Mouse (Mus musculus): ENCODE data around the gene Kcnj14. TPM values are rescaled to one million over a fixed set of nuclear protein-coding genes. Genes with fewer than 3 reads are reported as not detected.

Gene Kcnj14
- polyA plus RNA-seq, 1 experiment: 1.9 TPM

DNA sequence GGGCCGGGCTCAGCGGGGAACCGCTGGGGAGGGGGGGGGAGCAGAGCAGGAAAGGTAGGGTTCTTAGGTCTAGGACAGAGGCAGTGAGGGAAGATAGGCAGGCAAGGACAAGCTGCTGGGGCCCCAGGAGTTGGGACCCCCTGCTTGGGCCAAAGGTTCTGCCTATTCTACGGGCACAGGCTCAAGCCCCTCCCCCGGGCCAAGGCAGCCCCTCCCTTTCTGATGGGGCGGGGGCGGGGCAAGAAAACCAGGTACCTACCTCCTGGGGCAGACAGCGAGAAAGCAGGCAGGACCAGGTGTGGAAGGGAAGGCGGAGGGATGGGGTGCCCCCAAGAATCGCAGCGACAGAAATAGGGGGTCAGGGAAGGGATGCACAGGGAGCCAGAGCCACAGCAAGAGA, 16.1 kb downstream of the Kcnj14 start:
- DNase-seq (ENCODE audit: low read depth): no peak
- no peak for TF ChIP-seq POLR2A (IDR thresholded peaks at IDR 0.05; ENCODE audit: borderline replicate concordance, extremely low read depth, insufficient read depth, insufficient read length, poor library complexity, severe bottlenecking)
- TF ChIP-seq CTCF (IDR thresholded peaks at IDR 0.05; ENCODE audit: borderline replicate concordance, extremely low read depth, insufficient read depth, insufficient read length): no peak

- no peak for TF ChIP-seq POLR2A (IDR thresholded peaks at IDR 0.05; ENCODE audit: borderline replicate concordance, extremely low read depth, insufficient read depth, insufficient read length, poor library complexity, severe bottlenecking)
- no peak for TF ChIP-seq CTCF (IDR thresholded peaks at IDR 0.05; ENCODE audit: borderline replicate concordance, extremely low read depth, insufficient read depth, insufficient read length)
- peak; percentile 11 for DNase-seq (ENCODE audit: low read depth)
These were observed 18.6 kb downstream of the Kcnj14 start for GRCm38 (mm10) chr7:45805941-45806340.

- DNase-seq (ENCODE audit: low read depth): no peak
- TF ChIP-seq POLR2A (IDR thresholded peaks at IDR 0.05; ENCODE audit: borderline replicate concordance, extremely low read depth, insufficient read depth, insufficient read length, poor library complexity, severe bottlenecking) (no peak), CTCF (IDR thresholded peaks at IDR 0.05; ENCODE audit: borderline replicate concordance, extremely low read depth, insufficient read depth, insufficient read length) (no peak)
These were observed 22.0 kb downstream of the Kcnj14 start for GRCm38 (mm10) chr7:45802551-45802950.

DNA sequence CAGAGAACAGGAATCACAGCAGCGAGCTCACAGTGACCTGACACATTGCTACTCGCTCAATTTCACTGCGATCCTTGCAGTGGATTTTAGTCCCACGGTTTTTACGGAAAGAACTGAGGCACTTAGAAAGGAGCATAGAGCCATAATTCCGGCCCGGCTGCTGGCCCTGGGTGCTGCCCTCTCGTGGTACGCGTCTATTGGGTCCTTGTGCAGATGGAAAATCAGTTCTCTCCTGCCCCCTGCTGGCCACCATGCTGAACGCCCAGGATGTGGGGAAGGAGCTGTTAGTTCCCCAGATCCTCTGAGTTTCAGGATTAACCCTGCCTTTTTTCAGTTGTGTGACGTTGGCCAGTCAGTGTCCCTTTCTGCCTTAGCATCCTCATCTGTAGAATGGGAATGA, 23.2 kb downstream of the Kcnj14 start:
- peak; percentile 96 for DNase-seq (ENCODE audit: low read depth)
- TF ChIP-seq POLR2A (IDR thresholded peaks at IDR 0.05; ENCODE audit: borderline replicate concordance, extremely low read depth, insufficient read depth, insufficient read length, poor library complexity, severe bottlenecking) (no peak), CTCF (IDR thresholded peaks at IDR 0.05; ENCODE audit: borderline replicate concordance, extremely low read depth, insufficient read depth, insufficient read length) (peak; percentile 100)

DNA sequence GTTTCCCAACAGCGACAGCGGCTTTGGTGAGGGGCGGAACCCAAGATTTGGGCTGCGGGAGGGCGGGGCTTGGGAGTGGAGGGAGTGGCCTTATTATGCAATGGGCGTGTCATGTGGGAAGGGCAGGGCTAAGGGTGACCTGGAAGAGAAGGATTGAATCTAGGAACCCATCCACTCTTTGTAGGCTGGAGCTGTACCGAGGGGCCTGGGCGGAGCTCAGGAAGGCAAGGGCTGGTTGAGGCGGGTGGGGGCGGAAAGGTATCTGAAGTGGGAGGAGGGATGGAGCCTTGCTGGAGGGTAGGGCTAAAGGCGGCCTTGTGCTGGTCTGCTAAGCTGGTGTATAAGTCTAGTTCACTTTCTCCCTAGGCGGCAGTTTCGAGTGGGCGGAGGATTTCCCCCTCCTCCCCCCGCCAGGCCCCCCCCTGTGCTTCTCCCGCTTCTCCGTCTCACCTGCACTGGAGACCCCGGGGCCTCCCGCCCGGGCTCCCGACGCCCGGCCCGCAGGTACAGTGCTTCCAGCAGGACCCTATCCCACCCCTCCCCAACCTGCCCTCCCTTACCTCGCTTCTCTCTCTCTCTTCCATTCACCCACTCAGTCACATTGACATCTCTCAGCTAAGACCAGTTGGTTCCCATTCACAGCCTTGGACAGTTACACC, 23.9 kb downstream of the Kcnj14 start:
- no peak for TF ChIP-seq POLR2A (IDR thresholded peaks at IDR 0.05; ENCODE audit: borderline replicate concordance, extremely low read depth, insufficient read depth, insufficient read length, poor library complexity, severe bottlenecking)
- TF ChIP-seq CTCF (IDR thresholded peaks at IDR 0.05; ENCODE audit: borderline replicate concordance, extremely low read depth, insufficient read depth, insufficient read length): no peak
- no peak for DNase-seq (ENCODE audit: low read depth)

DNA sequence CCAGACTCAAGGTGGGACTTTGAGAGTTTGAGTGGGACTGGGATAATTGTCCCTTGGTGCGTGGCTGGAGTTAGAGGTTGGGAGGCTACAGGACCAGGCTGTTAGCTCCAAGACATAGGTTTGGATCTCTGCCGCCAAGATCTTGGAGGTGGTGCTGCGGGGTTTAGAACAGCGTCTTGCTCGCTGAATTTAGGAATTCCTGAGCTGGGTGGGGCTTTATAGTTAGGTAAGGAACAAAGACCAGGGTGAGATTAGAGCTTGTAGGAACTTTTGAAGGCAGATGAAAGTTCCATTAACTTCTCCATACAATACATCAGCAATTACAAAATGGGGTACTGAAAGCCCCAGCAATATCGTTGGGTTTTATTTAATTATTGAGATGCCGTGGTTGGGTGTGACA, 24.6 kb downstream of the Kcnj14 start:
- no peak for DNase-seq (ENCODE audit: low read depth)
- TF ChIP-seq POLR2A (IDR thresholded peaks at IDR 0.05; ENCODE audit: borderline replicate concordance, extremely low read depth, insufficient read depth, insufficient read length, poor library complexity, severe bottlenecking) (no peak), CTCF (IDR thresholded peaks at IDR 0.05; ENCODE audit: borderline replicate concordance, extremely low read depth, insufficient read depth, insufficient read length) (no peak)

GRCm38 (mm10) chr7:45798931-45799330, 25.7 kb downstream of the Kcnj14 start:
- no peak for DNase-seq (ENCODE audit: low read depth)
- TF ChIP-seq CTCF (IDR thresholded peaks at IDR 0.05; ENCODE audit: borderline replicate concordance, extremely low read depth, insufficient read depth, insufficient read length) (no peak), POLR2A (IDR thresholded peaks at IDR 0.05; ENCODE audit: borderline replicate concordance, extremely low read depth, insufficient read depth, insufficient read length, poor library complexity, severe bottlenecking) (no peak)

- DNase-seq (ENCODE audit: low read depth): no peak
- no peak for TF ChIP-seq POLR2A (IDR thresholded peaks at IDR 0.05; ENCODE audit: borderline replicate concordance, extremely low read depth, insufficient read depth, insufficient read length, poor library complexity, severe bottlenecking)
- no peak for TF ChIP-seq CTCF (IDR thresholded peaks at IDR 0.05; ENCODE audit: borderline replicate concordance, extremely low read depth, insufficient read depth, insufficient read length)
These were observed 26.1 kb downstream of the Kcnj14 start for GRCm38 (mm10) chr7:45798511-45798836.

DNA sequence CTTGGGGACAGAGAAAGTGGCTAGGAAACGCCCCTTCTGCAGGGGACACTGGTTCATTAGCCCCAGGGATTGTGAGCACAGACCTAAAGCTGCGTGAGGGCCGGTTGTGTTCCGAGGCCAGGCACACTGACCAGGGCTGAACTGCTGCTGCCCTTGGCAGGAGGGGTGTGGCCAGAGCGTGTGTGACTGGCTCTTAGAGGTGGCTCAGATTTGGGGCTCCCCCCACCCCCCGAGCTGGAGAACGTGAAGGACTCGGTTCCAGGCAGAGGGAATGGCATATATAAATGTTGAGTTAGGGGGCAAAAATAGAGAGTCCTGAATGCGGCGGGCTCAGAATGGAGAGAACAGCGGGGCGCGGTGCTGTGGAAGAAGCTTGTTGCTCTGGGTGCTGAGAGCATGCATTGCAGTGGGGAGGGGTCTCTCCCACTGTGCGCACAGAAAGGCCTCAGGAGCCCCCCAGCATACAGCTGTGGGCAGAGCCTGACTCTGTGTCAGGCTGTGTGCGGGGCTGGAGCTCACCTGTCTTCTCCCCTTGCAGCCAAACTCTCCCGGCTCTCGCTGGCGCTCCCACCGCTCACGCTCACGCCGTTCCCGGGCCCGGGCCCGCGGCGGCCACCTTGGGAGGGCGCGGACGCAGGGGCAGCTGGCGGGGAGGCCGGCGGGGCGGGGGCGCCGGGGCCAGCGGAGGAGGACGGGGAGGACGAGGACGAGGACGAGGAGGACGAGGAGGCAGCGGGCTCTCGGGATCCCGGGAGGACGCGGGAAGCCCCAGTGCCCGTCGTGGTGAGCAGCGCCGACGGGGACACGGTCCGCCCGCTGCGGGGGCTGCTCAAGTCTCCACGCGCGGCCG, 26.7 kb downstream of the Kcnj14 start:
- DNase-seq (ENCODE audit: low read depth): peak; percentile 23
- TF ChIP-seq CTCF (IDR thresholded peaks at IDR 0.05; ENCODE audit: borderline replicate concordance, extremely low read depth, insufficient read depth, insufficient read length) (no peak), POLR2A (IDR thresholded peaks at IDR 0.05; ENCODE audit: borderline replicate concordance, extremely low read depth, insufficient read depth, insufficient read length, poor library complexity, severe bottlenecking) (no peak)

GRCm38 (mm10) chr7:45796950-45797349, 27.6 kb downstream of the Kcnj14 start:
- DNase-seq (ENCODE audit: low read depth): no peak
- TF ChIP-seq POLR2A (IDR thresholded peaks at IDR 0.05; ENCODE audit: borderline replicate concordance, extremely low read depth, insufficient read depth, insufficient read length, poor library complexity, severe bottlenecking) (no peak), CTCF (IDR thresholded peaks at IDR 0.05; ENCODE audit: borderline replicate concordance, extremely low read depth, insufficient read depth, insufficient read length) (no peak)

DNA sequence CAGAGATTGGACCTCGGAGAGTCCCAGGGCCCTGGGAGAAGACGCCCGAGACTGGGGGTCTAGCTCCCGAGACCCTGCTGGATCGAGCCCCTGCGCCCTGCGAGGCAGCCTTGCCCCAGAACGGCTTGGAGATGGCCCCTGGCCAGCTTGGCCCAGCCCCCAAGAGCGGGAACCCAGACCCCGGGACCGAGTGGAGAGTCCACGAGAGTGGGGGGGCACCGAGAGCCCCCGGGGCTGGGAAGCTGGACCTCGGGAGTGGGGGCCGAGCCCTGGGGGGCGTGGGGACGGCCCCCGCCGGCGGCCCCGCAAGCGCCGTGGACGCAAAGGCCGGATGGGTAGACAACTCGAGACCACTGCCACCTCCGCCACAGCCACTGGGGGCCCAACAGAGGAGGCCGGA, 29.6 kb downstream of the Kcnj14 start:
- no peak for TF ChIP-seq POLR2A (IDR thresholded peaks at IDR 0.05; ENCODE audit: borderline replicate concordance, extremely low read depth, insufficient read depth, insufficient read length, poor library complexity, severe bottlenecking)
- no peak for TF ChIP-seq CTCF (IDR thresholded peaks at IDR 0.05; ENCODE audit: borderline replicate concordance, extremely low read depth, insufficient read depth, insufficient read length)
- DNase-seq (ENCODE audit: low read depth): no peak
